Mouse (Mus musculus) limb, embryonic 11.5 days (tissue): Measurements from ENCODE around the gene Mylip. TPM values are rescaled to one million over a fixed set of nuclear protein-coding genes. Genes with fewer than 3 reads are reported as not detected.

Experiments
- ATAC-seq: fragments of 200-750 bp; cut with Nextera tagmentation; 2 replicates; pipeline ENCODE4 v1.8.0; 2017; ENCODE audit warnings: low read depth; ENCODE audit not compliant: insufficient number of reproducible peaks, low FRiP score, low TSS enrichment
- DNase-seq: peaks from one replicate; pipeline ENCODE4 v3.0.0-alpha.2; 2015; ENCODE audit warnings: low spot score
- H3K27ac ChIP-seq: fragments of 300-500 bp; sonication (generic); replicated peaks from 2 replicates; pipeline ENCODE4 v1.5.1; 2014; ENCODE audit warnings: low read depth, mild to moderate bottlenecking, low read length
- H3K27me3 ChIP-seq: fragments of 300-500 bp; sonication (generic); 2 replicates; pipeline ENCODE4 v1.6.1; 2014; ENCODE audit warnings: mild to moderate bottlenecking, low read length, mixed read lengths; ENCODE audit not compliant: control insufficient read depth, insufficient read depth
- H3K36me3 ChIP-seq: fragments of 300-500 bp; sonication (generic); 2 replicates; pipeline ENCODE4 v1.6.1; 2014; ENCODE audit warnings: mild to moderate bottlenecking, low read length, moderate library complexity, mixed read lengths; ENCODE audit not compliant: control insufficient read depth, insufficient read depth
- H3K4me1 ChIP-seq: fragments of 300-500 bp; sonication (generic); 2 replicates; pipeline ENCODE4 v1.6.1; 2014; ENCODE audit warnings: low read length, mixed read lengths; ENCODE audit not compliant: control insufficient read depth, insufficient read depth
- H3K4me2 ChIP-seq: fragments of 300-500 bp; sonication (generic); 2 replicates; pipeline ENCODE4 v1.6.1; 2014; ENCODE audit warnings: low read depth, mild to moderate bottlenecking, moderate library complexity; ENCODE audit not compliant: severe bottlenecking
- H3K4me3 ChIP-seq: fragments of 300-500 bp; sonication (generic); 2 replicates; pipeline ENCODE4 v1.5.1; 2014; ENCODE audit warnings: low read depth, low read length
- H3K9ac ChIP-seq: fragments of 300-500 bp; sonication (generic); 2 replicates; pipeline ENCODE4 v1.6.1; 2014; ENCODE audit warnings: mild to moderate bottlenecking, low read length
- H3K9me3 ChIP-seq: fragments of 300-500 bp; sonication (generic); 2 replicates; pipeline ENCODE4 v1.6.1; 2016; ENCODE audit warnings: low read length; ENCODE audit not compliant: control insufficient read depth
- WGBS: fragments of 180-500 bp; shearing (Covaris S2); extraction: QIAGEN DNeasy Blood & Tissue Kit; methylation state at CpG from one replicate; pipeline ENCODE4 v1.1.7; 2014; 5-methylcytosine and 5-hydroxymethylcytosine counted together
- polyA plus RNA-seq: library from polyadenylated mRNA; unstranded; fragments of >200 nt; fragmentation: Nextera tagmentation; extraction: Ambion mirVana; gene quantifications from 2 replicates; pipeline ENCODE4 v1.2.1, GENCODE M21; 2014

Gene Mylip
- polyA plus RNA-seq, result 10.8 and 11.4 TPM in 2 replicates

- DNase-seq (peak; percentile 99), ATAC-seq (peak; percentile 95)
- Histone ChIP-seq H3K9ac (peak within 1 kb of the TSS; percentile 70), H3K27me3 (no peaks in the 10 kb centered on the region), H3K36me3 (no peaks in the 10 kb centered on the region), H3K4me3 (peak within 1 kb of the TSS; percentile 90), H3K4me1 (peaks cover 26% of the 10 kb centered on the region), H3K4me2 (peak within 1 kb of the TSS; percentile 87), H3K27ac (peak within 1 kb of the TSS; percentile 64; the same call in 1 of the 2 replicates), H3K9me3 (no peaks in the 10 kb centered on the region)
- WGBS, result under 1% methylated on average over 62 of the region's 81 CpGs
Observed at GRCm38 (mm10) chr13:45389448-45390311, at the start of gene Mylip. Mylip (plus strand) TSS chr13:45389742.

GRCm38 (mm10) chr13:45341991-45342390, 47.6 kb upstream of the Mylip start:
- Histone ChIP-seq H3K27ac (no peak overlapping the region), H3K9ac (no peak overlapping the region), H3K36me3 (no peaks in the 10 kb centered on the region), H3K9me3 (no peaks in the 10 kb centered on the region), H3K27me3 (no peaks in the 10 kb centered on the region), H3K4me1 (peaks cover 8% of the 10 kb centered on the region; the same call in 1 of the 2 replicates), H3K4me2 (no peak overlapping the region), H3K4me3 (no peak overlapping the region)
- DNase-seq (no peak), ATAC-seq (no peak)

GRCm38 (mm10) chr13:45343541-45343940, 46.0 kb upstream of the Mylip start:
- H3K27ac ChIP-seq, result no peak overlapping the region
- H3K4me3 ChIP-seq, result no peak overlapping the region
- no peaks in the 10 kb centered on the region for H3K27me3 ChIP-seq
- no peak overlapping the region for H3K9ac ChIP-seq
- peaks cover 8% of the 10 kb centered on the region; the same call in 1 of the 2 replicates for H3K4me1 ChIP-seq
- 80% methylated on average over 6 of the region's 6 CpGs for WGBS
- H3K9me3 ChIP-seq, result no peaks in the 10 kb centered on the region
- no peaks in the 10 kb centered on the region for H3K36me3 ChIP-seq
- DNase-seq, result no peak
- no peak overlapping the region for H3K4me2 ChIP-seq
- no peak for ATAC-seq

GRCm38 (mm10) chr13:45343966-45344365, 45.6 kb upstream of the Mylip start:
- Histone ChIP-seq H3K36me3 (no peaks in the 10 kb centered on the region), H3K27ac (no peak overlapping the region), H3K4me2 (no peak overlapping the region), H3K4me3 (no peak overlapping the region), H3K4me1 (peaks cover 8% of the 10 kb centered on the region; the same call in 1 of the 2 replicates), H3K9me3 (no peaks in the 10 kb centered on the region), H3K9ac (no peak overlapping the region), H3K27me3 (no peaks in the 10 kb centered on the region)
- no peak for ATAC-seq
- no peak for DNase-seq
- WGBS, result 48% methylated on average over 4 of the region's 4 CpGs

- ATAC-seq (0 out of 2 replicates have a peak, but pooled peaks have one; percentile 26), DNase-seq (peak; percentile 51)
- H3K4me1 ChIP-seq, result peaks cover 8% of the 10 kb centered on the region; the same call in 1 of the 2 replicates
- H3K27me3 ChIP-seq, result no peaks in the 10 kb centered on the region
- no peak overlapping the region for H3K9ac ChIP-seq
- no peak overlapping the region for H3K4me3 ChIP-seq
- 0 out of 2 replicates have a peak overlapping the region, but pooled peaks have one; percentile 17 for H3K4me2 ChIP-seq
- no peaks in the 10 kb centered on the region for H3K36me3 ChIP-seq
- WGBS, result 15% methylated on average over 14 of the region's 14 CpGs
- H3K27ac ChIP-seq, result no peak overlapping the region
- H3K9me3 ChIP-seq, result no peaks in the 10 kb centered on the region
Observed at GRCm38 (mm10) chr13:45345471-45346159, 43.9 kb upstream of the Mylip start.

- Histone ChIP-seq H3K4me2 (no peak overlapping the region), H3K4me1 (no peaks in the 10 kb centered on the region), H3K27ac (no peak overlapping the region), H3K27me3 (no peaks in the 10 kb centered on the region), H3K9ac (no peak overlapping the region), H3K9me3 (no peaks in the 10 kb centered on the region), H3K4me3 (no peak overlapping the region), H3K36me3 (no peaks in the 10 kb centered on the region)
- 86% methylated on average over 5 of the region's 5 CpGs for WGBS
- DNase-seq, result no peak
- no peak for ATAC-seq
Observed at GRCm38 (mm10) chr13:45351483-45351882, 38.1 kb upstream of the Mylip start.

- DNase-seq (no peak), ATAC-seq (no peak)
- no peak overlapping the region for H3K27ac ChIP-seq
- no peak overlapping the region for H3K4me2 ChIP-seq
- no peak overlapping the region for H3K9ac ChIP-seq
- no peaks in the 10 kb centered on the region for H3K36me3 ChIP-seq
- H3K4me1 ChIP-seq, result no peaks in the 10 kb centered on the region
- WGBS, result 78% methylated on average over 2 of the region's 2 CpGs
- H3K27me3 ChIP-seq, result no peaks in the 10 kb centered on the region
- no peak overlapping the region for H3K4me3 ChIP-seq
- no peaks in the 10 kb centered on the region for H3K9me3 ChIP-seq
Observed at GRCm38 (mm10) chr13:45354824-45355223, 34.7 kb upstream of the Mylip start.

- WGBS, result 83% methylated on average over 5 of the region's 5 CpGs
- no peak overlapping the region for H3K9ac ChIP-seq
Observed at GRCm38 (mm10) chr13:45358208-45358607, 31.3 kb upstream of the Mylip start.

More at GRCm38 (mm10) chr13:45358208-45358607, 31.3 kb upstream of the Mylip start:
- Histone ChIP-seq H3K9me3 (no peaks in the 10 kb centered on the region), H3K4me1 (no peaks in the 10 kb centered on the region), H3K36me3 (no peaks in the 10 kb centered on the region), H3K27ac (no peak overlapping the region), H3K4me3 (no peak overlapping the region), H3K27me3 (no peaks in the 10 kb centered on the region), H3K4me2 (no peak overlapping the region)
- ATAC-seq (no peak), DNase-seq (no peak)
